Mouse (Mus musculus) kidney, postnatal 25 days (tissue): Measurements from ENCODE around the gene Ltv1.
A peak's percentile ranks its signal among the peaks of the same experiment; 100 is the strongest.
"Not testable (repeated sequence)": the region's sequence is repeated elsewhere in the genome, so short reads cannot be mapped to it uniquely, and the experiment has no call there.

Source experiments
- DNase-seq, 2 experiments: peaks; one replicate each; pipeline ENCODE4 v3.0.0; 2021; ENCODE audit warnings: mixed read lengths in 2 of 2

Ltv1 gene

DNA sequence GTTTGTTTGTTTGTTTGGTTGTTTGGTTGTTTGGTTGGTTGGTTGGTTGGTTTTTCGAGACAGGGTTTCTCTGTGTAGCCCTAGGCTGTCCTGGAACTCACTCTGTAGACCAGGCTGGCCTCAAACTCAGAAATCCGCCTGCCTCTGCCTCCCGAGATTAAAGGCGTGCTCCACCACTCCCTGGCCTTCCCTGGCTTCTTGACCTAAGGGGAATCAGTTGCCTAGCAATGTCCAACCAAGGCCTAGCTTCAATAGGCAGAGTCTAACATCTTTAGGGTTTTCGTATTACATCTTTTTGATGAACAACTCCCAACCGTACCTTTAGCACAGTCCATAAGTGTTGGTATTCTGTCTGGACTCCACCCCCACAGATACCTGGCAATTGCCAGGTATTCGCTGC is 528 bp upstream of the Ltv1 start:
- DNase-seq = not testable (repeated sequence)

DNA sequence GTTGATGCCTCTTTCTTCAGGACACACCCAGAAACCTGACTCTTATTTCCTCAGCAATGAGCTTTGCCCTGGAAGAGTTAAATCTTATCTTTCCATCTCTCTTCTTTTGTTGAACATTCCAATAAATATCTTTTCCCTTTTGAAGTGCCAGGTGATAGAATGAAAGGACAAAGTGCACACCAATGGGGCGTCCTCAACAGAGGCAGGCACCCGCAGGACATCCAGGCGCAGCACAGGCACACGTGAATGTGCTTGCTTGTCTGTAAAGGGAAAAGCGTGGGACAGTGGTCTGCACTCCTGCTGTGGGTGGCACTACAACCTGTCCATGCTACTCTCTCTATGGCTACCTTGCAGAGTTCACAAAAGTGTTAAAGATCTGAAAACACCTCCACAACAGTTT is 3.1 kb downstream of the Ltv1 start:
- no peak for DNase-seq

DNA sequence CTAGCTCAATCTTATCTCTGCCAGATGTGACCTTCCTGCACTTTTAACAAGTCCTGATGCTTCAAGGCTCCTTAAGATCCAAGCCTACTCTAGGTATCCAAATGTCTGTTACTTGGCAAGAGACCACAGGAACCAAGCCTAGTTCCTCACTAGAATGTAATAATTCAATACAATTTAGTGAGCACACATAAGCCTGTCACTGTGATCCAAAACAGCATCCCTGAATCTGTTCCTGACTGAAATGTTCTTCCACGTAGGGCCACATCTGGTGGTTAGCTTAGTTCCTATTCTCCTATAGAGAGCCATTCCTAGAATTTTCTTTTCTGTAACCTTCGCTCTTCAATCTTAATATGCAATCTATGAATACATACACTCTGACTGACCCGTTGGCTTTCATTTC is 6.2 kb downstream of the Ltv1 start:
- DNase-seq = no peak

GRCm38 (mm10) chr10:13184170-13184766 is 8.7 kb downstream of the Ltv1 start:
- DNase-seq = no peak

- DNase-seq = no peak
Observed at GRCm38 (mm10) chr10:13180211-13180610, 12.8 kb downstream of the Ltv1 start.

DNA sequence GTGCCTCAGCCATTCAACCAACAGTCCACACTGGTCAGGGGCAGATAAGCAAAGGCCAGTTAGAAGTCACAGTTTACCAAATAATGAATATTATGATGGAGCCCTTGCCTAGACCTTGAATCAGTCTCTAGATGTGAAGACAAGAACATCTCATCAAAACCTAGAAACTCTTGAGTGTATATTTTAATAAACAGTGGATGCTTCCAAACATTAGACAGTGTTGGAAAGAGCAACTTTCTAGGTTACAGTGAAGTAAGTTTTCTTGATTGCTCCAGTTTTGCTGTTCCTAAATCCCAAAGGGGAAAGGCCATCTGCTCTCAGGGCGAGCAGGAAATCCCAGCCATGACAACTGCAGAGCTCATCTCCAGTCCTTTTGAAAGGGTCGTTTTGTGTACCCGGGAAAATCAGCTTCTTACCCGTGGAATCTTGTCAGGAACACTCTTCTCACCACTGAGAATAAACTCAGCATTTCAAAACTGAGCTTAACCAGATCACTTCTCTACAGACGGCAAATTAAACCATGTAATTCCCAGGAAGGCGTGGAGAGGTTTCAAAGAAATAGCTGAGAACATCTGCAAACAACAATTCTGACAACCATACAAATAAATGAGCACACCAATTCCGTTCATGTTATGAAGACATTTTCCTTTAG is 14.9 kb downstream of the Ltv1 start, which contains the start of gene Zc2hc1b:
Gene Zc2hc1b (minus strand): TSS at position 51 of the 652 bp plus-strand sequence.
- no peak for DNase-seq

DNA sequence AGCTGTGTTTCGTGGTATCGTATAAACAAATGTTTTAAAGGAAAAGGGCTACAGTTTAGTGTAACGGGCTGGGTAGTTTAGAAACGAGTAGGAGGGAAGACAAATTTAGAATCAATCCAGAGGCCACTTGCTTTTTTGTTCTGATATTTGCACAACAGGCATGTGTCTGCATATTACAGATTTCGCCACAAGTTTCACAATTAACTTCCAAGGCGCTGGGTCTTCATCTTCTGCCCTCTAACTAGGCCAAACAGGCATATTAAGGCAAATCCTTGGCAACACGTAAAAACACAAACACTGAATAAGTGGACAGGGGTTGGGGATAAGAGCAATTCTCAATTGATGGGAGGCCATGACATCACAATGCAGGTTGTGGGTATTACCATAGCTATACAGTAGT is 17.1 kb downstream of the Ltv1 start:
- DNase-seq = no peak

DNA sequence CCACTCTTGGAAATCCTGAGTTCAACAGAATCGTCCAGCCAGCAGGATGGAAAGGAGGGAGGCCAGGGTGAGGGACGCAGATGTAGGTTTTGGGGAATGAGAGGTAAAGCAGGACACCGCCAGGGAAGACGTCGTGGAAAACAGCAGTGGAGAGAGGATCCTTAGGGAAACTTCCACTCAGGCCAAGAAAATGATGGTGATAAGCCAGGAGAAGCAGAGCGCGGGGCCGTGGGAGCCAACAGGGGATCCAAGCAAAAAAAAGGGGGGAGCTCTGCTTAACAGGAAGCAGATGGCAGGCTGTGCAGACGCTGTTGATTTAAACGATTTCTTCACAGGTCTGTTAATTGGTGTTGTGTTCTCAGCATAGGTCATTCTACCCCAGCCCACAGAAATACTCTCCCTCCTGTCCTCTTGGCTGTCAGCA is 20.2 kb downstream of the Ltv1 start:
- no peak for DNase-seq

DNA sequence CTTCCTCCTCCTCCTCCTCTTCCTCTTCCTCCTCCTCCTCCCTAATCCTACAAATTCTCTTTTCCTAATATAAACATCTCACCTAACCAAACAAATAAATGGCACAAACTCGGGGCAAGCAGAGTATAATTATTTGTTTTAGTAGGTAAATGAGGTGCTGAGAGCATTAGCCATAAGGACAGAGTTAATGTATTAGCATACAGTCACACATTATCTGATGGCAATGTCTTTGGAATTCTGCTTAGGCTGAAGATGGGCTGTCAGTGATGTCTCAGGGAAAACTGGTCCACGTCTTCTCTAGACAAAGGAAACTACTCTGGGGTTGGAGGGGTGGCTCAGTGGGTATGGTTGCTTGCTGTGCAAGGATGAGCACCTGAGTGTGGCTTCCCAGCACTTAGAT is 21.5 kb downstream of the Ltv1 start:
- no peak for DNase-seq

DNA sequence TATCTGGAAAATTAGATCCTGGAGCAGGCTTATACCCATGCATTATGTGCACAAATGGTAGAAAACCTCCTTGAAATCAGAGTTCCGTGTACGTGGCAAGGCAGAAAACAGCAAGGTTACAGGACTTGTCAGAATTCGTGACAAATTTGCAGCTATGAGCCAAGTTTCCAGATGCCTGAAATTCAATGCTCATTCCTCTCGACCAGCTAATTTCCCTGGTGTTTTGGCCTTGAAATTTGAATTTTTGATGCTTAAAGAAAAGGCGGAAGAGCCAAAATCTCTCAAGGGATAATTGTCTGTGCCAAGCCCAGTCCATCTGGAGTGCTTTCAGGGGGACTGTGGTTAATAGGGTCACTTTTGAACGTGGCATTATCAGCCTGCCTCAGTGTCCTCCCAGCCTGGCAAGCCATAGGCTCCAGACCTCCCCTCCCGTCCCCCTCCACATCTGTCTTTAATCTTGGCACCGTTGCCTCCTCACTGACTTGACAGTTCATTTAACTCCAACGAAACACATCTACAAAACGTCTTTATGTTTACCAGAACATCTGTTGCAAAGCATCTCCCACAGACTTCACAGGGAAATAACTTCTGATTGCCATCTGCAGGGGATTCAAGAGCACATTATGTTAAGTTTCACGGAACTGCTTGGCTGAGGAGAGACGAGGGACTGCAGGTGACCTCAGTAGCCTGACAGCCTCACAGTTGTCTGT is 22.1 kb downstream of the Ltv1 start:
- no peak for DNase-seq

- DNase-seq = no peak
Observed at GRCm38 (mm10) chr10:13168461-13168860, 24.5 kb downstream of the Ltv1 start.

- no peak for DNase-seq
Observed at GRCm38 (mm10) chr10:13162031-13162430, 30.9 kb downstream of the Ltv1 start.

DNA sequence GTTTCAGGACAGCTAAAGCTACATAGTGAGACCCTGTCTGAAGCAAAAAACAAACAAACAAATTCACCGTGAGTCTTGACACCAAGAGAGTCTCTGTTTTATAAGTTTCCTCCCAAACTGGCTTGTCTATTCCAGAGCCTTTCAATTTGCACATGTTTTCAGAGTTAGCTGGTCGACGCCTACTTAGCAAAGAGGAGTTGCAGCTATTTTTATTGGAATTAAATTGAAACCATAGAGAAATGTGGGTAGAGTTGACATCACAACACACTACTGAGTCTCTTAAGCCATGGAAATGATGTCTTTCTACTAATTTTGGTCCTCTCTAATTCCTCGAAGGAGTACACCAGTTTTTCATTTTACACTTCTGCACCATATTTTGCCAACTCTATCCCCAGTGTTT is 32.1 kb downstream of the Ltv1 start:
- no peak for DNase-seq

- no peak for DNase-seq
Observed at GRCm38 (mm10) chr10:13155377-13155776, 37.6 kb downstream of the Ltv1 start.

DNA sequence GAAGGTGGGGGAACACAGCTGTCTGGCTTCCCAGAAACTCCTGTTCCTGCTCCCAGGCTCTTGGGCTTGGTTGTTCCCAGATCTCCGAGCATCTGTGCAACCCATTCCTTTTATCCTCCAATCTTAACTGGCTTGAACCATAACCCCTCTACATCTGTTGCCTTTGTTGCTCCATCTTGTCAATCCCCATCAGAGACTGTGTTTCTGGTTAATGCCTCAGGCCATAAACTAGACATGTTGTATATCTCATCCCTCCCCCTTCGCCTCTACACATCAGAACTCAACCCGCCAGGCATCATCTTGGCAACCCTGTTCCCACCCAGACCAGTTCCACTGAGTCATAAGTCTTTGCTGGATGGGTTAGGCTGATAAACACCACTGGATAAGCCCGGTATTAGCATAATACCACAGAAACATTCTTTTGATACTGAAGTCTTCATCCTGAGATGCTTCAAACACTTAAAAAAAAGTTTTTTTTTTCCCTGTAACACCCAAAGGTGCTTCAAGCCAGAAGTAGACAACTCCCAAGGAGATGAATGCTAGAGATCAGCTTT is 40.1 kb downstream of the Ltv1 start:
- no peak for DNase-seq

DNA sequence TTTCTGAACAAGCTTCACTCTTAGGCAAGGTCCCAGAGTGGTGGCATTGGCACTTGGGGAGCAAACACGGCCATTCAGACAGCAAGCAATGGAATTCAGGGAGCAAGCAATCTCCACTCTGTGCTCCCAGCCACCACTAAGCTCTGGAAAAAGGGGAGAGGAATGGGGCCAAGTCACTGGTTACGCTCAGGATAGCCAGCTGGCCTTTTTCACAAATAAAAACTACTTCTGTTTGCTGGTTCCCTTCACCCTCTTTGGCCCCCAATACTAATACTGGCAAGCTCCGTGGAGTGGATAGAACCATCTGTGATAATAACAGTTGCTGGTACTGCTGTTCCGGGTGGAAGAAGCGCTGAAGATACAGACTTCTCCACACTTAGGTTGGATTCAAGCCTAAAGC is 41.6 kb downstream of the Ltv1 start:
- DNase-seq = peak in 1 of 2 experiments; percentile 4

GRCm38 (mm10) chr10:13150435-13150834 is 42.5 kb downstream of the Ltv1 start:
- no peak for DNase-seq

GRCm38 (mm10) chr10:13140434-13140833 is 52.5 kb downstream of the Ltv1 start:
- no peak for DNase-seq

DNA sequence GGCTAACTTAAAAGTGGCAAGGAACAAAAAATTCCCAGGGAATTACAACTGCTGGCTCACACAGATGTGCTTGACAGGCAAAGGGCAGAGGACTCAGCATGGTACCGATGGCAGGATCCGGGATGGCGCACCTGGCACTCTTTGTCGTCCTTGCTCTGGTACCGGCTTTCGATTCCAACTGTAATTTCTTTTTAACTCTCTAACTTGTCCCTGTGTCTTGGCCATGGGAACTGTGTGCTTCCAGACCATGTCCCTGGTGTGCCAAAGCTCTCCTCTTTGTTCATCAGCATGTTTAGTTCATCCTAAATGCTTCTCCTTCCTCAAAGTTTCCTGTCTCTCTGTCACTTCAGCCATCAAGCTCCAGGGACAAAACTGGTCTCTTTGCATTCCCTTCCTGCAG is 55.1 kb downstream of the Ltv1 start:
- DNase-seq = no peak

DNA sequence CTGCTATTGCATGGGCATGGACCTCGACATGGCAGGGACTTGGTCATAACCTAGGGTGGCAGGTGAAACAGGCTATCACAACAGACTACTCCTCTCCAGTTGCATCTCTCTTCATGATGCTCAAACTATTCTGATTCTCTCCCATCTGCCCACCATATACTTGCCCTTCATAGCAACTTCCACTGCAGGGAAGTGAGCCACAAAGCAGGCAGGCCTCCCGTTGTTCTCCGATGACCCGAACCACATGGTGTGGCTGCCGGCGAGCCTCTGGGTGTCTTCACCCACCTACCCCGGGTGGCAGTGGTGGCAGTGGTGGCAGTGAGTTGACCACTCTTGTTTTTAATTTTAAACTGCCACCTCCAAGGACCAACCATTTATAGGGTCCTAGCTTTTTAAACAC is 57.2 kb downstream of the Ltv1 start:
- DNase-seq = no peak

GRCm38 (mm10) chr10:13135276-13135675 is 57.7 kb downstream of the Ltv1 start:
- DNase-seq = no peak

DNA sequence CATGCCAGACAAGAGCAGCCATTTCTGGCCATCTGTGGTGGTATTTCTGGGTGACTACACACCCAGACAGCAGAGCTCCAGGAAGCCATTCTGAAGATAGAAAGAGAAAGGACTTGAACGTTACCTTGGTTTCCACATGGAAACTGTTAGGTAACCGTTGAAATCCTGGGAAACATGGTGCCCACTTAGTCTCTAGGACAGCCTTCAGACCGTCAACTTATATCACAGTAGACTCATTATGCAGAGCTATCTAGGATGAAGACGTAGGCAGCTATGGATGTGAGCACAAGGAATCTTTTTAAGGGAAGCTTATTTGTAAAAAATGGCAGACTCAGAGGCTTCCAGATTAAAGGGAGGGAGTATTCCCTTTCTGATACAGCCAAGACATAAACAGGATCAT is 59.1 kb downstream of the Ltv1 start:
- no peak for DNase-seq
